Mouse (Mus musculus) cerebellum, adult 11 months (tissue): ENCODE measurements at regions not wholly inside any gene's neighbourhood (a gene's known extent, or its start where the extent isn't known, plus 50 kb on each side); places are given as distances from the start of the nearest gene placed in this dataset.
A peak's percentile ranks its signal among the peaks of the same experiment; 100 is the strongest.
"Not testable (repeated sequence)": the region's sequence is repeated elsewhere in the genome, so short reads cannot be mapped to it uniquely, and the experiment has no call there.

Experiments used
- DNase-seq: peaks from one replicate; pipeline ENCODE4 v3.0.0; 2022

DNA sequence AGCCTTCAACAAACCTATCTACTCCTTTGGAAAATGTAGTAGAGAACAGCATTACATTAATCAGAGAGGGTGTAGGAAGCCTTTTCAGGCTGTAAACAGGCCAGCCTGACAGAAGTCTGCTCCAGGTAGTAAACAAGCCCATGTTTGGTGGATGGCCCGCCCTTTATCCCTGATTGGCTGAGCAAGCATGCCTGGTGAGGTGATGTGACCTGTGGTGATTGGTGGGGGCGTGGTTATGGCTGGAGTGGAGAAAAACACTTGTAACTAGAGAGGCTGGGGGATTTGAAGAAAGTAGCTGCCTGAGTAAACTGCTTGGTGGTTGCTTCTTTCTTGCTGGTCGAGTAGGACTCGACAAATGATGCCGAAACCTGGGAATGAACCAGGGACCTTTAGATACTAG lies 621.3 kb upstream of the Dsel start:
- DNase-seq, result not testable (repeated sequence)

DNA sequence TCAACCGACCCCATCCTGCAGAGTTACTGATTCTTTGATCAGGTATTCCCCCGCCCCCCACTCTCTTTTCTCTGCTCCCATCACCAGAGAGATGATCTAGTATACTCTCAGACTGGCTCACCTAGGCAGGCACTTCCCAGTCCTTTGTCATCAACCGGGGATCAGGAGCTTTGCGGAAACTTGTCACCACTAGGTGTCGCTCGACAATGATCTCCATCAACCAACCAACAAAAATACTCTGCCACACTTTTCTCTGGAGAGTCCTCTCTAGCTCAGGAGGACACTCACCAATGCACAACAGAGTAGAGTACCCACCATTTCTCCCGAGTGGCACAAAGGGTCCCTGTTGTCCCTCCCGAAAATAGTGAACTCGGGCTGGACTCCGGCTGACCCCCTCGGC lies 591.3 kb upstream of the Dsel start:
- no peak for DNase-seq

- DNase-seq, result no peak
Measured at GRCm38 (mm10) chr1:112452390-112452789, 587.7 kb upstream of the Dsel start.

- DNase-seq, result no peak
Measured at GRCm38 (mm10) chr1:112451622-112452021, 586.9 kb upstream of the Dsel start.

DNA sequence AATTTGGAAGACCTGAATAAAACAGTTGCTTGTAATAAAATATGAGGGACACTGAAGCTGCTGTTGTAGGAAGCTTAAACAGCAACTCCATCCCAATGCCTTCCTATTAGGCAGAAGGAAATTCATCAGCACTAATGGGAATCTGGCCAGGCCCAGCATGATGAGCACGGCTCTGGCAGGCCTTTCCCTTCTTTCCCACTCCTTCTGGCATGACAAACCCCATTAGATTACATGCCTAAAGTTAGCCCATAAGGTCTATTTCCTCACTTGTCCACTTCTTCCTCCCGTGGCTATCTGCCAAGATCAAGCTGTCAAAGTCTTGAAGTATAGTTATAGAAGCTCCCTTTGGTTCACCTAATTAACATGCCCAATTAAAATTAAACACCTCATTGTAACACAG lies 574.4 kb upstream of the Dsel start:
- no peak for DNase-seq

GRCm38 (mm10) chr1:112416350-112417083 lies 551.8 kb upstream of the Dsel start:
- no peak for DNase-seq

DNA sequence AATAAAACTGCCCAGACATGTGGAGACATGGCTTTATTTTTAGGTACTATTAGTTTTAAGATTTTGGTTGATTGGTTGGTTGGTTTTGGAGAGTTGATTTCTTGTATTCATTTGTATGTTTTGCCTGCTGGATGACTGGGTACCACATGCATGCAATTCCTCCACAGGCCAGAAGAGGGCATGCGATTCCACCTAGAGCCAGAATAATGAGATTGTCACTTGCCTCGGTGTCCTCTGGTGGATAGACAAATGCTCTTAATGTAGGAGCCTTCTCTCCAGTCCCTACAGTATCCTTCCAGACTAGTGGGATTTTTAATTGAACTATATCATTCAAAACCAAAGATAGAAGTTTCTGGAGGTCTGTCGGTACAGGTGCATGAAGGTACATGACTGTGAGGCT lies 524.1 kb upstream of the Dsel start:
- DNase-seq, result peak; percentile 7

DNA sequence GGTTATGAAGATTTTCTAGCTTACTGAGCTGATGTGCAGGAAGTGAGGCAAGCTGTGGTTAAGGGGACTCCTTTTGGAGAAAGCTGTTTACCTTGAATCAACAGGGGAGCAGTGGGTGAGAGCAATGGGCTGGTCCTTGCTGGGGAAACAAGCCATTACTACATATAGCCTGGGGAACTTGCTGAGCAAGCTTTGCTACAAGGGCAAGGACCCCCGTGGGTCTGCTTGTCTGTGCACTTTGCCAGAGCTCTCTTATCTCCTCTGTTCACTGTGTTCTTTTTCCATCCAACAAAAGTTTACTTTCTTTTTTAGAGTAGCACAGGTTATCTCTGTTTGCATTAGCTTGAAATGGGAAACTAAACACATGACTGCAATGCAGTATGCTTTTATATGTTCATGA lies 519.3 kb upstream of the Dsel start:
- DNase-seq, result no peak

GRCm38 (mm10) chr1:112379651-112380264 lies 515.0 kb upstream of the Dsel start:
- no peak for DNase-seq

GRCm38 (mm10) chr1:112378660-112379059 lies 513.9 kb upstream of the Dsel start:
- peak; percentile 2 for DNase-seq

- DNase-seq, result no peak
Measured at GRCm38 (mm10) chr1:112355816-112356215, 491.1 kb upstream of the Dsel start.
